ENCODE assay signal across 9 mouse cellular contexts in the genomic region with DNA sequence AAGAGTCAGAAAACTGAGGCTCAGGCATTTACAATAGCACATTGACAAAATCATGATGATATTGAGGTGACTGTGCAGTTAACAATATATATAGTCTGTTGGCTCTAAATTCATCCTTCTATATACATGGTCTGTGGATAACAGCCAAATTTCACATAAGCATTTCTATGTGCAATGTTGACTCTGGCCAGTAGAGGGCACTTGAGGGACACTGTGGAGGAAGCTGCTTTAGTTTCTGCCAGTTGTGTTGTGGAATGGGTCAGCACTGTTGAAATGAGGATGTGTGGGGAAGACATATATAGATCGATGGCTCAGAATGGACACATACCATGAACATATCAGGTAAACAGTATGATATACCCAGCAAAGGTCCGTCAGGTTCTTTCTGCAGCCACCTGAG. TPM values are rescaled to one million over a fixed set of nuclear protein-coding genes. Genes with fewer than 3 reads are reported as not detected.
DNase-seq lines count a peak whose midpoint lies in the region; ATAC-seq lines count a peak whose summit lies in the region.
"Had no signal": no experiment of that assay in that cellular context is flagged by ENCODE, and none has a peak within 500 bp of the region (broad histone marks: within the 10 kb centered on the region; RNA-seq: fewer than 3 reads in every experiment).

No protein-coding gene starts in this region.

- peaks cover 6% of the 10 kb centered on the region; the same call in 1 of the 2 replicates for H3K9me3 ChIP-seq in forebrain, embryonic 10.5 days
- no peaks in the 10 kb centered on the region for H3K9me3 ChIP-seq in forebrain, embryonic 15.5 days
- no peaks in the 10 kb centered on the region for H3K9me3 ChIP-seq in limb, embryonic 10.5 days (replicated peaks)
- H3K9me3 ChIP-seq: hindbrain, embryonic 15.5 days had no signal

- WGBS in forebrain, embryonic 10.5 days: 75% methylated on average over 2 of the region's 2 CpGs
- 65% methylated on average over 2 of the region's 2 CpGs for WGBS in forebrain, embryonic 15.5 days
- 78% methylated on average over 2 of the region's 2 CpGs for WGBS in limb, embryonic 10.5 days

- no peaks in the 10 kb centered on the region for H3K36me3 ChIP-seq in forebrain, embryonic 10.5 days (replicated peaks)
- no peaks in the 10 kb centered on the region for H3K36me3 ChIP-seq in forebrain, embryonic 15.5 days
- H3K36me3 ChIP-seq in limb, embryonic 10.5 days: no peaks in the 10 kb centered on the region
- H3K36me3 ChIP-seq: hindbrain, embryonic 15.5 days had no signal

- H3K27ac ChIP-seq in forebrain, embryonic 10.5 days: no peak overlapping the region
- no peak overlapping the region for H3K27ac ChIP-seq in forebrain, embryonic 15.5 days (replicated peaks)
- H3K27ac ChIP-seq in limb, embryonic 10.5 days: no peak overlapping the region
- H3K27ac ChIP-seq: hindbrain, embryonic 15.5 days had no signal

- H3K4me2 ChIP-seq in forebrain, embryonic 15.5 days (replicated peaks): no peak overlapping the region
- H3K4me2 ChIP-seq: hindbrain, embryonic 15.5 days had no signal

- H3K9ac ChIP-seq in forebrain, embryonic 15.5 days (replicated peaks): no peak overlapping the region
- H3K9ac ChIP-seq: hindbrain, embryonic 15.5 days had no signal

- no peak overlapping the region for H3K4me3 ChIP-seq in forebrain, embryonic 10.5 days
- no peak overlapping the region for H3K4me3 ChIP-seq in forebrain, embryonic 15.5 days
- no peak overlapping the region for H3K4me3 ChIP-seq in limb, embryonic 10.5 days
- H3K4me3 ChIP-seq: hindbrain, embryonic 15.5 days had no signal

- H3K27me3 ChIP-seq in forebrain, embryonic 10.5 days (ENCODE audit: poor library complexity, severe bottlenecking): no peaks in the 10 kb centered on the region
- H3K27me3 ChIP-seq in forebrain, embryonic 15.5 days: no peaks in the 10 kb centered on the region
- H3K27me3 ChIP-seq in limb, embryonic 10.5 days (ENCODE audit: low read depth, poor library complexity, severe bottlenecking): no peaks in the 10 kb centered on the region
- H3K27me3 ChIP-seq: hindbrain, embryonic 15.5 days had no signal

- no peak for ATAC-seq in forebrain, embryonic 15.5 days (replicated peaks)

- H3K4me1 ChIP-seq in forebrain, embryonic 10.5 days: no peaks in the 10 kb centered on the region
- no peaks in the 10 kb centered on the region for H3K4me1 ChIP-seq in forebrain, embryonic 15.5 days
- no peaks in the 10 kb centered on the region for H3K4me1 ChIP-seq in limb, embryonic 10.5 days
- H3K4me1 ChIP-seq: hindbrain, embryonic 15.5 days had no signal

- DNase-seq in forebrain, embryonic 10.5 days (ENCODE audit: extremely low spot score, low spot score): peak; percentile 22
- peak; percentile 56 for DNase-seq in testis, postnatal 10 days (ENCODE audit: low spot score)
- no peak for DNase-seq in testis, postnatal 14 days (ENCODE audit: low spot score)
- DNase-seq in cerebellum, postnatal 14 days: peak; percentile 62 to 72
- peak; percentile 69 for DNase-seq in heart, postnatal 4 days
- DNase-seq in limb, embryonic 10.5 days (ENCODE audit: low spot score): peak; percentile 45
- DNase-seq in skeletal muscle tissue, adult 2 months (ENCODE audit: low read depth, low spot score): peak; percentile 0

RNA-seq across cellular contexts. Expression of gene Hs6st2, which starts 54.8 kb away (rescaled TPM):
- polyA plus RNA-seq in forebrain, embryonic 10.5 days (2016; fragmentation: Nextera tagmentation; extraction: Ambion mirVana): 22.3 and 23.2 TPM in 2 replicates
- 49.3 and 50.4 TPM in 2 replicates for polyA plus RNA-seq in forebrain, embryonic 15.5 days (2015; fragmentation: Nextera tagmentation; extraction: Ambion mirVana)
- total RNA-seq in heart, postnatal 4 days (2021): 1 to 10 TPM; 6.1 to 7.0 TPM
- 21.2 and 23.2 TPM in 2 replicates for polyA plus RNA-seq in limb, embryonic 10.5 days (2016; fragmentation: Nextera tagmentation; extraction: Ambion mirVana)
